Mouse (Mus musculus): Measurements from ENCODE around the gene Olfr521. TPM values are rescaled to one million over a fixed set of nuclear protein-coding genes. Genes with fewer than 3 reads are reported as not detected.
"Not testable (repeated sequence)": the region's sequence is repeated elsewhere in the genome, so short reads cannot be mapped to it uniquely, and the experiment has no call there.

Olfr521 gene
- total RNA-seq, 2 experiments from 2014 or later, result not detected

- DNase-seq, result no peak
Observed at GRCm38 (mm10) chr7:99810814-99811213, 47.5 kb downstream of the Olfr521 start.

GRCm38 (mm10) chr7:99811661-99812060 is 48.4 kb downstream of the Olfr521 start:
- no peak for DNase-seq

- no peak for DNase-seq
Observed at GRCm38 (mm10) chr7:99813394-99813793, 50.1 kb downstream of the Olfr521 start.

- not testable (repeated sequence) for DNase-seq
Observed at GRCm38 (mm10) chr7:99818181-99818725, 54.9 kb downstream of the Olfr521 start.

Other genes with a start within 250 kb of the Olfr521 start
- 100 to 1,000 TPM; 131 to 145 TPM for gene Arrb1, start 228.0 kb upstream of the Olfr521 start, total RNA-seq (2021)
- 1 to 10 TPM; 5.3 to 6.0 TPM for gene Tpbgl, start 136.4 kb upstream of the Olfr521 start, total RNA-seq (2021)
- gene Slco2b1, start 52.2 kb upstream of the Olfr521 start, total RNA-seq (2021), result 10 to 100 TPM; 10.4 to 13.7 TPM
- gene Olfr520, start 33.2 kb upstream of the Olfr521 start, total RNA-seq (2021), result under 1 TPM in 1 of 2 experiments, not detected in 1; 0.62 TPM
- 1 to 10 TPM; 2.4 to 2.7 TPM for gene Neu3, start 64.9 kb downstream of the Olfr521 start, total RNA-seq (2021)
- 1 to 10 TPM in 1 of 2 experiments, under 1 TPM in 1; 0.72 to 1.3 TPM for gene Xrra1, start 95.6 kb downstream of the Olfr521 start, total RNA-seq (2021)
- gene Spcs2, start 100.0 kb downstream of the Olfr521 start, total RNA-seq (2021), result 100 to 1,000 TPM; 103 to 106 TPM
- 10 to 100 TPM; 24.6 to 29.5 TPM for gene Rnf169, start 216.9 kb downstream of the Olfr521 start, total RNA-seq (2021)
- under 1 TPM; 0.47 to 0.58 TPM for gene Chrdl2, start 242.7 kb downstream of the Olfr521 start, total RNA-seq (2021)